Mouse (Mus musculus): ENCODE measurements at regions not wholly inside any gene's neighbourhood (a gene's known extent, or its start where the extent isn't known, plus 50 kb on each side); places are given as distances from the start of the nearest gene placed in this dataset.

DNA sequence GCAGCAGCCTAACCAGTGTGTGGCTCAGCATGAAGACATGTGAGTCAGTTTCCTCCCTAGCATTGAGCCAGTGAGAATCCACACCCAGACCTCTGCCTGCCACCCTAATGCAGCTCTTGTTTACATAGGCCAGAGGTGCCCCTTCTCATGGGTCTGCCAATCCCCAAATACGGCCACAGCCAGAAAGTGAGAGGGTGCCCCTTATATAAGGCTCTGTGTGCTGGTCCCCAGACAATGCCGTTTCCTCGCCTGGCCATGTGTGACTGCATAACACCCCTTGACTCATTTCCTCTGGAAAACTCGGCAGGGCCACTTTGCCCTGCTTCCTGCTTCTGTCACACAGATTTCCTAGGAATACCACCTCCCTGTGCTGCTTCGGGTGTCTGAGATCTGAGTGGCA lies 1216.4 kb upstream of the A1bg start:
- WGBS = 55% methylated on average over 5 of the region's 5 CpGs
- H3K36me3 ChIP-seq = no peaks in the 10 kb centered on the region
- peak overlapping the region; percentile 40; the same call in 1 of the 2 replicates for H3K27ac ChIP-seq
- H3K4me3 ChIP-seq = no peak overlapping the region
- no peak for DNase-seq (ENCODE audit: low spot score)
- no peaks in the 10 kb centered on the region; the same call in 1 of the 2 replicates for H3K27me3 ChIP-seq (ENCODE audit: insufficient read depth, poor library complexity, severe bottlenecking)
- 0 out of 2 replicates have a peak, but pooled peaks cover 4% of the 10 kb centered on the region for H3K4me1 ChIP-seq (replicated peaks)
- H3K9me3 ChIP-seq = no peaks in the 10 kb centered on the region

DNA sequence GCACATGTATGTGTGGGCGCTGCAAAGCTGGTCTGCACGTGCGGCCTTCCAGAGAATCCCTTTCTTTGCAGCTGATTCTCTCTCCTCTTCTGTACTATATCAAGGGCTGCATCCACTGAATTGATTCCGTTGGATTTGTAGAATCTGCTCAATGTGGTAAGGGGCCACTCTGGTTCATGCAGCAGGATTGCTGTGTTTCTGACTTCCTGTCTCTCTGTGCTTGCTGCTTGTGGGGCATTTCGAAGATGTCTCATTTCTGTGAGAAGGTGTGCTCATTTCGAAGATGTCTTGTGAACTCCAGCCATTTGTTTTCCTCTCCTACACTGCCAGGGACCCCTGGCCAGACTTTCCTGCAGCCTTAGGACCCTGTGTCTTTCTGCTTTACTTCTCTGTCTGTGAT lies 1215.9 kb upstream of the A1bg start:
- Histone ChIP-seq H3K4me3 (no peak overlapping the region), H3K4me1 (replicated peaks) (0 out of 2 replicates have a peak, but pooled peaks cover 4% of the 10 kb centered on the region), H3K36me3 (no peaks in the 10 kb centered on the region), H3K27me3 (ENCODE audit: insufficient read depth, poor library complexity, severe bottlenecking) (no peaks in the 10 kb centered on the region; the same call in 1 of the 2 replicates), H3K27ac (no peak overlapping the region), H3K9me3 (no peaks in the 10 kb centered on the region)
- no peak for DNase-seq (ENCODE audit: low spot score)
- WGBS = 90% methylated on average over 6 of the region's 6 CpGs

DNA sequence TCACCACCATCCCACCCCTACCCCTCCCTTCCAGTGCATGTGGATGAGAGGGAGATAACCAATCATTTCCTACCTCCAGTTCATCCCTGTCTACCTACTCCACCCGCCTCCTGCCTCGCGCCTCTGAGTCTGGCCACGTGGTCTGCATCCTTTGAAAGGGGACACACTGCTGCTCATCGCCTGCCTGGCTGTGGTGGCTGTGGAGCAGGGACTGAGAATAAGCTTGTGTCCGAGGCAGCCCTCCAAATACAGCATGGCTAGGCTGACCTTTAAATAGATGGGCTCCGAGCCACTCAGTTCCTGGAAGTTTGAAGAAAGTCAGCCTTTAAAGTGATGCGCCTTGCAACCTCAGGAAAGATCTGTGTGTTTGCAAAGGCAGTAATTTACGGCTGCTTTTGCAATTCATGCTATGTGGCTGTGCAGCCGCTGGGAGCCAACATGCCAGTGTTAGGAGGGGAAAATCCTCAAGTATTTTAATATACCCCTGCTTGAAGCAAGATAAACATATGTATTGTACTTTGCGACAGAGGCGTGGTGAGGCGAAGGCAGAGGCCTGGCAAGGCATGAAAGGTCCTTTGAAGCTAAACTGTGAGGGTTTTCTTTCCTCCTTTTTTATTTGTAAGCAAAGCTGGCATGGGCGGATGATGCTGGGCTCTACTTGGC lies 1214.3 kb upstream of the A1bg start:
- WGBS = 81% methylated on average over 14 of the region's 14 CpGs
- no peak for DNase-seq (ENCODE audit: low spot score)
- no peak overlapping the region for H3K4me3 ChIP-seq

DNA sequence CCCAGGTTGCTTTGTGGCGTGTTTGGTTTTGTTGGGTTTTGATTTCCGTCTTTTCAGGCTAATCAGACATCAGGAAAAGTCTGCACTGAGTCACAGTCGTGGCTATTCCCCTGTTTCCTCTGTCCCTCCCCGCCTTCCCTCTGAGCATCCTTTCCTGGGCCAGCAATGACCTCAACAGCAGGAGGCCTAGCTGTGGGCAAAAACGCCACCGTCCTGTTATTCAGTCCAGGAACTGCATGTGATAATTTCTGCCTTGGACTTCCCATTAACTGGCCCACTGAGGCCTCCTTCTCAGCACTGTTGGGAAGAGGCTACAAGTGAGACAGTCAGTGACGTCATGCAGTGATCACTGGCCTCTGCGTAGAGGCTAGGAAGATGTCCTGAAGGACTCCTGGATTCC lies 1212.0 kb upstream of the A1bg start:
- Histone ChIP-seq H3K27ac (no peak overlapping the region), H3K36me3 (no peaks in the 10 kb centered on the region), H3K9me3 (no peaks in the 10 kb centered on the region), H3K4me1 (replicated peaks) (0 out of 2 replicates have a peak, but pooled peaks cover 4% of the 10 kb centered on the region), H3K4me3 (no peak overlapping the region), H3K27me3 (ENCODE audit: insufficient read depth, poor library complexity, severe bottlenecking) (no peaks in the 10 kb centered on the region; the same call in 1 of the 2 replicates)
- no peak for DNase-seq (ENCODE audit: low spot score)
- WGBS = 79% methylated on average over 8 of the region's 8 CpGs

More for the DNA sequence above, 1214.3 kb upstream of the A1bg start:
- Histone ChIP-seq H3K9me3 (no peaks in the 10 kb centered on the region), H3K4me1 (replicated peaks) (0 out of 2 replicates have a peak, but pooled peaks cover 4% of the 10 kb centered on the region), H3K27ac (no peak overlapping the region), H3K36me3 (no peaks in the 10 kb centered on the region), H3K27me3 (ENCODE audit: insufficient read depth, poor library complexity, severe bottlenecking) (no peaks in the 10 kb centered on the region; the same call in 1 of the 2 replicates)

DNA sequence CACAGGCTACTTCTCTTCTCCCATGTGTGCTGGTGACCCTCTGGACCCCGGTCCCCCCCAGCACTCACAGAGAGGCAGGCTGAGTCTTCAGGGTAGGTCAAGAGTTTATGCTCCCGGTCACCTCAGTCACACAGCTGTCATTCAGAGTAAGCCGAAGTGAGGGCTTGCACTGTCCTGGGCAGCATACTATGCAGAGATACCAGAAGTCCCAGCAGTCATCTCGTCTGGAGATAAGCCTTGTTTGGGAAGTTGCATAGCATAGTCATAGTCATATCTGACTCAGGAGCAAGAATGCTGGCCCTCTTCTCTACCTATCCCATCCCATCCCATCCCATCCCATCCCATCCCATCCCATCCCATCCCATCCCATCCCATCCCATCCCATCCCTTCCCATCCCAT lies 1211.5 kb upstream of the A1bg start:
- 77% methylated on average over 4 of the region's 4 CpGs for WGBS
- no peak overlapping the region for H3K27ac ChIP-seq
- 0 out of 2 replicates have a peak, but pooled peaks cover 2% of the 10 kb centered on the region for H3K4me1 ChIP-seq (replicated peaks)
- H3K36me3 ChIP-seq = no peaks in the 10 kb centered on the region
- H3K9me3 ChIP-seq = no peaks in the 10 kb centered on the region
- H3K4me3 ChIP-seq = no peak overlapping the region
- DNase-seq (ENCODE audit: low spot score) = no peak
- H3K27me3 ChIP-seq (ENCODE audit: insufficient read depth, poor library complexity, severe bottlenecking) = no peaks in the 10 kb centered on the region; the same call in 1 of the 2 replicates

DNA sequence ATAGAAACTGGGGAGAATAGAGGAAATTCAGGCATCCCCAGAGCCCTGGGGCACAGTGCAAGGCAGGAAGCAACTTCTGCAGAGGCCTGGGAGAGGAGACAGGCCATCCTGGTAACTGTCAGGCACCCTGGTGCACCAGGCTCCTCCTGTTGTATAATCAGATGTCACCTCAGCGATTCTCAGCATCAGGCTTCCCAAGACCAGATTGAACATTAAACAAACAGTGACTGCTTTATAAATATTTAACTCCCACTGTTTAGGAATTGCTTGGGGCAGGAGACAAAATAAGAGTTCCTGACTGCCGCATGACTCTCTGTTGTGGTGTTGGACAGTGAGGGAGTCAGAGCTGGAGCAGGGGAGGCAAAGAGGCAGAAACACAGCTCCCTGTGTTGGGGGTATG lies 1210.1 kb upstream of the A1bg start:
- no peak overlapping the region for H3K4me3 ChIP-seq
- WGBS = 67% methylated on average over 2 of the region's 2 CpGs

DNA sequence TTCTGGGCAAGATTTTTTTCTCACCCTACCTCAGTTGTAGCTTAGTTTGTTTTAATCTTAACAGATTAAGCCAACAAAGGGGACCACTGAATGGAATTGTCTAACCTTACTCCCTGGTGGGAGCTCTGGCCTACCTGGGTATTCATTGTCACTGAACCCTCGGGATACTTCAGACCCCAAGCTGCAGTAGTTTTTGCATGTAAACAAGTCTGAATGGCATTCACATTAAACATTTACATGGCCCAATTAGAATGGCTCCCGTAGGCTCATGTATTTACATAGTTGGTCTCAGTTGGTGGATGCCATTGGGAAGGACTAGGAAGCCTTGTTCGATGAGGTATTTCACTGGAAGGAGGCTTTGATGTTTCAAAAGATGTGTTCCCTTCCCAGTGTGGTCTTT lies 1208.9 kb upstream of the A1bg start:
- Histone ChIP-seq H3K9me3 (no peaks in the 10 kb centered on the region), H3K4me3 (no peak overlapping the region), H3K36me3 (no peaks in the 10 kb centered on the region), H3K27me3 (ENCODE audit: insufficient read depth, poor library complexity, severe bottlenecking) (no peaks in the 10 kb centered on the region), H3K4me1 (replicated peaks) (peaks cover 20% of the 10 kb centered on the region), H3K27ac (no peak overlapping the region)
- 42% methylated on average over 3 of the region's 3 CpGs for WGBS
- DNase-seq (ENCODE audit: low spot score) = no peak

More for the DNA sequence above, 1210.1 kb upstream of the A1bg start:
- Histone ChIP-seq H3K9me3 (no peaks in the 10 kb centered on the region), H3K27ac (no peak overlapping the region), H3K27me3 (ENCODE audit: insufficient read depth, poor library complexity, severe bottlenecking) (no peaks in the 10 kb centered on the region), H3K36me3 (no peaks in the 10 kb centered on the region), H3K4me1 (replicated peaks) (peaks cover 8% of the 10 kb centered on the region; the same call in 1 of the 2 replicates)
- no peak for DNase-seq (ENCODE audit: low spot score)

DNA sequence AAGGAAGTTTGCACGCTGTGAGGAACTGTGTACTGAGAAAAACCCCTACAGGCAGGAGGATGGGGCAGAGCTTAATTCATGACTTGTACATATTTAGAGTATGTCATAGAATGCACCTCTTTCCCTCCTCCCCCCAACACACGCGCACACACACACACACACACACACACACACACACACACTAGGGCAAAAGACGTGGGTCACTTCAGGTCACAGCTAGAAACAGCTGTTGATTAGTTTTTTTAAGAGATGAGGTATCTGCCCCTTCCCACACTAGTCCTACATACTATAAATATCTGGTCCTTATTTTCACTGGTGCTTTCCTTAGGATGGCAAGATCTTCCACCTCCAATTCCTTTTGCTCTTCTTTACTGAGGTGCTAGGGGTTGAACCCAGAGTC lies 1207.7 kb upstream of the A1bg start:
- H3K36me3 ChIP-seq = no peaks in the 10 kb centered on the region
- no peak overlapping the region for H3K4me3 ChIP-seq
- peaks cover 20% of the 10 kb centered on the region for H3K4me1 ChIP-seq (replicated peaks)
- H3K9me3 ChIP-seq = no peaks in the 10 kb centered on the region
- no peak overlapping the region for H3K27ac ChIP-seq
- no peaks in the 10 kb centered on the region for H3K27me3 ChIP-seq (ENCODE audit: insufficient read depth, poor library complexity, severe bottlenecking)
- WGBS = 70% methylated on average over 2 of the region's 4 CpGs
- DNase-seq (ENCODE audit: low spot score) = no peak

DNA sequence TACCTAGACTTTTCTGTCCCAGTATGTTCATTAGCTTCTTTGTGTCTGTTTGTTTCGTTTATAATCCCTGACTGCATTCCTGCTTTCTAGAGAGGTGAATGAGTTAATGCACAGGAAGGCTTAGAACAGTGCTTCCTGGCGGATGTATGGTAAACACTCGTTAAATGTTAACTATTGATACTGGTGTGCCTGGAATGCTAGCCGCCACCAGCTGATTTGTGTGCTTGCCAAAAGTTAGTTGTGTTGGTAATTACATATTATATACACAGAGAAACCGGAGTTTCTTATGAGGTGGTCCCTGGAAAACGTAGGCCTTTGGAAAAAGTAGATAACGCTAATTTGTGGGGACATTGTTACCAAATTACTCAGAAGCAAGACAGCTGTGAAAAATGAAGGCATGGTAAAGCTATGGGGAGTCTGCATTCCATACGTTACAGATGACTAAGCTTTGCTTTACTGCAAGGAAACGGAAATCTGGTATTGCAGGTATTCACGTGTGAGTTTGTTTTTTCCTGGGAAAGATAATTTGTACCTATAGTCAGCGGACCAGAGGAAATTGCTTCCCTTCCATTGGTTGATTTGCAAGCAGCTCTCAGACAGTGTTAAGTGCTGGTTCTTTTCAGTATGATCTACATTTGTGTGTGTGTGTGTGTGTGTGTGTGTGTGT lies 1205.9 kb upstream of the A1bg start:
- no peak for DNase-seq (ENCODE audit: low spot score)
- H3K4me3 ChIP-seq = no peak overlapping the region
- H3K27me3 ChIP-seq (ENCODE audit: insufficient read depth, poor library complexity, severe bottlenecking) = no peaks in the 10 kb centered on the region
- H3K4me1 ChIP-seq (replicated peaks) = peaks cover 20% of the 10 kb centered on the region
- H3K36me3 ChIP-seq = no peaks in the 10 kb centered on the region
- no peaks in the 10 kb centered on the region for H3K9me3 ChIP-seq
- no peak overlapping the region for H3K27ac ChIP-seq
- WGBS = 72% methylated on average over 11 of the region's 11 CpGs

DNA sequence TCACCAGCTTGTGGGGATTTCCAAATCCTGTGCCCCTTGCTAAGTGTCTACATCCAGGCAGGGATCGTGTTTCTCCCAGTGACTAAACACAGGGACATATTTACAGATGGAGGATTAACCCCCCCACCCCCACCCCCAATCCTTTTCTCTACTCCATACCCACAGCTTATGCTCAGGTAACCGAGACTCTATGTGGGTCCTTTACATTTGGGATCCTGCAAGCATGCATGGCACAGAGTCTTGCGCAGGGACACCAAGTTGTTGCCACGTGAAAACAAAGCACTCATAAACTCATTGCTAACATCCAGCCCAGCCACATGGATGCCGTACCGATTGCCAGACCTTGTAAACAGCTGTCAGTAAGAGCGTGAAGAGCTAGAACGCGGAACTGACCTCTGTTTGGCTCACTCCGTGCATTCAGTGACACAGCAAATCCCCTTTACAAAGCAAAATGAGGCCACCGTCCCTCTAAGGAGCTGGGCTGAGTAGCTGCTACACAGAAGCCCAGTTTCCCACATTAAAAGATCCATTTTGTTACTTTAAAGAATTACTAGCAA lies 1204.9 kb upstream of the A1bg start:
- H3K27ac ChIP-seq = 0 out of 2 replicates have a peak overlapping the region, but pooled peaks have one; percentile 45
- H3K9me3 ChIP-seq = no peaks in the 10 kb centered on the region
- no peaks in the 10 kb centered on the region for H3K27me3 ChIP-seq (ENCODE audit: insufficient read depth, poor library complexity, severe bottlenecking)
- H3K4me3 ChIP-seq = no peak overlapping the region
- no peaks in the 10 kb centered on the region for H3K36me3 ChIP-seq
- peaks cover 20% of the 10 kb centered on the region for H3K4me1 ChIP-seq (replicated peaks)
- 52% methylated on average over 11 of the region's 11 CpGs for WGBS
- DNase-seq (ENCODE audit: low spot score) = no peak

DNA sequence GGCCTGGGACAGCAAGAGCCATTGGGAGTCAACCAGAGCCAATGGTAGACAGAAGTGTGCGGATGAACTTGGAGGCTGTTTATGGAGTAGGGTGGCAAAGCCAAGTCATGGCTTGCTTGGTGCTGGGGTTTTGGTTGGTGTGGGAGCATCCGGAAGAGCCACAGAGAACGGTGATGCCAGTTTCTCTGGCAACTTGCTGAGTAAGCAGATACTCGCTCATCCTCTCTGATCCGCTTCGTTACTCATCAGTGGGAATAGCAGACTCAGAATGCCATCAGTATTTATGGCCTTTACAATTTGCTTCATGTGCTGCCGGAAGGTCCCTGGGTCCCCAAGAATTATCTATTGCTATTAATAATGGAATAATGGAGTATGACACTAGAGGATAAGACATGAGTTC lies 1202.9 kb upstream of the A1bg start:
- Histone ChIP-seq H3K9me3 (no peaks in the 10 kb centered on the region), H3K27me3 (ENCODE audit: insufficient read depth, poor library complexity, severe bottlenecking) (no peaks in the 10 kb centered on the region), H3K27ac (no peak overlapping the region), H3K4me1 (replicated peaks) (peaks cover 25% of the 10 kb centered on the region), H3K4me3 (no peak overlapping the region), H3K36me3 (no peaks in the 10 kb centered on the region)
- DNase-seq (ENCODE audit: low spot score) = no peak
- 96% methylated on average over 7 of the region's 7 CpGs for WGBS

DNA sequence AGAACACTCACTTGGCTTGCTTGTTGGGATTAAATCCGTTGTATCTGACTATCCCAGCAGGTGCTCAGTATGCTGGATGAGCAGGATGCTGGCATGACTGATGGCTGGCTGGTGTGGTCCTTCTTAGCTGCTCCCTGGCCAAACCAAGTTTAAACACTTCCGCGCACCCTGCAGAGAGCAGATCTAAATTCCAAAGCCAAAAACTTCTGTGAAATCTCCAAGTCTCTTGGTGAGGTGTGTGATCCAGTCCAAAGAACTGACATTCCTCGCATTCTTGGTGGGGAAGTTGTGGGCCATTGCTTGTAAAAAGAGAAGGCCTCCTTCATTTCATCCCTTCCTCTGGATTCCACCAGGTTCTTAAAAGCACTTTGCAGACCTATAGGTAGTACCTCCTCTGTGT lies 1200.9 kb upstream of the A1bg start:
- DNase-seq (ENCODE audit: low spot score) = no peak
- no peaks in the 10 kb centered on the region for H3K27me3 ChIP-seq (ENCODE audit: insufficient read depth, poor library complexity, severe bottlenecking)
- 74% methylated on average over 4 of the region's 4 CpGs for WGBS
- peaks cover 29% of the 10 kb centered on the region for H3K4me1 ChIP-seq (replicated peaks)
- no peak overlapping the region for H3K27ac ChIP-seq
- no peaks in the 10 kb centered on the region for H3K9me3 ChIP-seq
- no peak overlapping the region for H3K4me3 ChIP-seq
- no peaks in the 10 kb centered on the region for H3K36me3 ChIP-seq
